Mouse (Mus musculus) liver, embryonic 14.5 days (tissue): ENCODE data around the gene Sdr42e1. TPM values are rescaled to one million over a fixed set of nuclear protein-coding genes. Genes with fewer than 3 reads are reported as not detected.

Experiments used
- ATAC-seq: fragments of 200-750 bp; cut with Nextera tagmentation; 2 replicates; pipeline ENCODE4 v1.8.0; 2017; ENCODE audit warnings: moderate number of reproducible peaks, mild to moderate bottlenecking, moderate library complexity; ENCODE audit not compliant: insufficient read depth
- DNase-seq, 3 experiments: peaks; one replicate each; pipeline ENCODE4 v3.0.0-alpha.2; 2012 to 2013; ENCODE audit warnings: low read depth in 3 of 3, low spot score in 3 of 3
- H3K27ac ChIP-seq: fragments of 300-500 bp; sonication (generic); 2 replicates; pipeline ENCODE4 v1.5.1; 2014; ENCODE audit warnings: moderate library complexity, mild to moderate bottlenecking, control low read depth, inconsistent platforms
- H3K27me3 ChIP-seq: fragments of 300-500 bp; sonication (generic); 2 replicates; pipeline ENCODE4 v1.6.1; 2014; ENCODE audit warnings: mild to moderate bottlenecking, low read length, moderate library complexity; ENCODE audit not compliant: control insufficient read depth, insufficient read depth
- H3K36me3 ChIP-seq: fragments of 300-500 bp; sonication (generic); replicated peaks from 2 replicates; pipeline ENCODE4 v1.6.1; 2014; ENCODE audit warnings: low read depth; ENCODE audit not compliant: control insufficient read depth, insufficient read depth
- H3K4me1 ChIP-seq, 2 experiments: fragments of 200-500 bp in 1 of 2; fragments of 300-500 bp in 1 of 2; sonication (generic) in 1 of 2; replicated peaks; 2 replicates each; pipeline ENCODE4 v1.6.1; 2012 to 2014; ENCODE audit warnings: antibody characterized with exemption in 1 of 2, inconsistent platforms in 1 of 2, low read length in 1 of 2; ENCODE audit not compliant: control insufficient read depth in 2 of 2, insufficient read depth in 2 of 2
- H3K4me2 ChIP-seq: fragments of 300-500 bp; sonication (generic); 2 replicates; pipeline ENCODE4 v1.6.1; 2014; ENCODE audit warnings: low read depth, mild to moderate bottlenecking, control low read depth, moderate library complexity
- H3K4me3 ChIP-seq, 2 experiments: fragments of 200-500 bp in 1 of 2; fragments of 300-500 bp in 1 of 2; sonication (generic) in 1 of 2; 2 replicates each; pipeline ENCODE4 v1.5.1; 2012 to 2014; ENCODE audit warnings: low read depth in 2 of 2, low read length in 2 of 2, mild to moderate bottlenecking in 2 of 2, control low read depth in 1 of 2, inconsistent platforms in 1 of 2, moderate library complexity in 1 of 2; ENCODE audit not compliant: insufficient read depth in 1 of 2
- H3K9ac ChIP-seq: fragments of 300-500 bp; sonication (generic); replicated peaks from 2 replicates; pipeline ENCODE4 v1.6.1; 2014; ENCODE audit warnings: mild to moderate bottlenecking, control low read depth, moderate library complexity
- H3K9me3 ChIP-seq: fragments of 300-500 bp; sonication (generic); 2 replicates; pipeline ENCODE4 v1.6.1; 2016; ENCODE audit warnings: low read length, mixed read lengths; ENCODE audit not compliant: control insufficient read depth
- CTCF ChIP-seq: IDR thresholded peaks from 2 replicates; pipeline ENCODE4 v1.5.1; 2016; ENCODE audit warnings: antibody characterized with exemption, low read depth, control low read depth
- EP300 ChIP-seq: IDR thresholded peaks from 2 replicates; pipeline ENCODE4 v1.6.1; 2016; ENCODE audit warnings: antibody characterized with exemption, low read depth
- WGBS: fragments of 180-500 bp; shearing (Covaris S2); extraction: QIAGEN DNeasy Blood & Tissue Kit; methylation state at CpG from one replicate; pipeline ENCODE4 v1.1.7; 2014; ENCODE audit not compliant: insufficient replicate concordance; 5-methylcytosine and 5-hydroxymethylcytosine counted together
- polyA plus RNA-seq, 2 experiments: library from polyadenylated mRNA; depleted of rRNA in 1 of 2; stranded (reverse) in 1 of 2; unstranded in 1 of 2; fragments of >200 nt; fragmentation: Nextera tagmentation in 1 of 2; extraction: Ambion mirVana in 1 of 2; gene quantifications; 2 replicates each; pipeline versions ENCODE4 v1.2.1 to v1.2.3; 2012 to 2014

Gene Sdr42e1
- polyA plus RNA-seq, 2 experiments, result 1.7 TPM

DNA sequence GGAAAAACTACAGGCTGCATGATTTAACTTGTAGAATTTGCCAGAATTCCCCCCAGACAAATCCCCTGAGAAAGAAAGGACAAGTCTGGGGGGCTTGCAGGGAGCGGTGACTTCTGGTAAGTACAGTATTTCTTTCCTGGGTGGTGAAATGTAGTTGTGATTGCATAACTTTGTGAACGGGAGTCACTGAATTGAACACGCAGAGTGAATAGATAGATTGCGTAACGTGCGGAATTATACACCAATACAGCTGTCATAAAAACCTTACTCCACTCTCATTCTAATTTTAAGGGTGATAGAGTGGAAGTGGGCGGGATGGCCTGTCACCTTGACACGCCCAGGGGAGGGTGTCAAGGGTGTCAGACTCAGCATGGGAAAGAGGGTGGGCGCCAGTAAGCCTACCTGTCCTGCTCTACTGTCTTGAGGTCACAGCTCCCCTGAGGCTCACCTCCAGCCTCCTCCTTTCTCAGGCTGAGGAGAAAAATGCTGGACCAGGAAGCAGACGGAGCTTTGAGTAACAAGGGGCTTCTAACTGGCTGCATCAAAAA is 10.5 kb upstream of the Sdr42e1 start:
- no peak overlapping the region for H3K9ac ChIP-seq
- ATAC-seq (no peak), DNase-seq (no peak)
- no peak for TF ChIP-seq CTCF
- TF ChIP-seq EP300, result no peak
- peaks cover 0 to 2% of the 10 kb centered on the region in 2 experiments; a peak in 1 of 4 replicates for H3K4me1 ChIP-seq
- H3K9me3 ChIP-seq, result no peaks in the 10 kb centered on the region
- no peak overlapping the region for H3K4me3 ChIP-seq
- no peak overlapping the region for H3K4me2 ChIP-seq
- H3K27ac ChIP-seq, result no peak overlapping the region
- WGBS, result 56% methylated on average over 10 of the region's 10 CpGs
- H3K36me3 ChIP-seq, result no peaks in the 10 kb centered on the region
- no peaks in the 10 kb centered on the region for H3K27me3 ChIP-seq

DNA sequence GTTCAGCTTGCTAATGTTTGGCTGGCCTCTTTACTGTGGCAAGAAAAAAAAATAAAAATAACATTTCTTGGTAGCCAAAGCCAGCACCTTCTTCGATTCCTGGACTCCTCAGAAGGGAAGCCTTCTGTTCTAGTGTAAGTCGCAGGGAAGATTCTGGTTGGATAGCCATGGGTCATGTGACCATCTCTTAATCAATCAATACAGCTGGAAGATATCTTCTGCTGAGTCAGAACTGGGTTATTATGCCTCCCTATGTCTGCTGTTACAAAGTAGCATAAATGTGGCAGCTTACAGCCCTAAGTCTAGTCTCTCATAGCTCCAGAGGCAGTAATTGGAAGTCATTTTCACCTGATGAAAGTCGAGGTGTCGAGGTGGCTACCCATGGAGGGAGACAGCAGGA is 5.2 kb upstream of the Sdr42e1 start:
- no peak overlapping the region for H3K4me3 ChIP-seq
- no peak overlapping the region for H3K4me2 ChIP-seq
- H3K27me3 ChIP-seq, result no peaks in the 10 kb centered on the region
- no peaks in the 10 kb centered on the region for H3K9me3 ChIP-seq
- no peak overlapping the region for H3K9ac ChIP-seq
- H3K36me3 ChIP-seq, result no peaks in the 10 kb centered on the region
- H3K27ac ChIP-seq, result no peak overlapping the region
- H3K4me1 ChIP-seq, result peaks cover 0 to 9% of the 10 kb centered on the region in 2 experiments; a peak in 1 of 4 replicates
- ATAC-seq (no peak), DNase-seq (no peak)
- WGBS, result 52% methylated on average over 4 of the region's 4 CpGs
- TF ChIP-seq CTCF (no peak), EP300 (no peak)

DNA sequence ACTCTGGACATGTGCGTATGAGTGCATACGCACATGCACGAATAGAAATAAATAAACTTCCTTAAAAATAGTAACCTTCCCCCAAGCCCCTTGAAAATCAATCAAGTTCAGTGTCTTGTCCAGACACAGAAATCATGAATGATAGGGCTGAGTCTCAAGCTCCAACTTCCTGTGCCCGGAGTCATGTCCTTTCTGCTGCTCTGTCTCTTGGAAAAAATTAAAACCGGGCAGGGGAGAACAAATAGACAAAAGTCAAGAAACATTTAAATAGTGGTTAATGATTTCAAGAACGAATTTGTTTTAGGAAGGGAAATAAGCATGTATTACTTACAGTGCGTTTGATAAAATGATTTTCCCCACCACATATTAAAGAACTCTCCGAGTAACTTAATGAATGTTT is 3.5 kb upstream of the Sdr42e1 start:
- H3K4me3 ChIP-seq, result no peak overlapping the region
- no peaks in the 10 kb centered on the region for H3K27me3 ChIP-seq
- H3K9me3 ChIP-seq, result no peaks in the 10 kb centered on the region
- peaks cover 0 to 9% of the 10 kb centered on the region in 2 experiments; a peak in 1 of 4 replicates for H3K4me1 ChIP-seq
- H3K36me3 ChIP-seq, result no peaks in the 10 kb centered on the region
- ATAC-seq (no peak), DNase-seq (no peak)
- TF ChIP-seq EP300 (no peak), CTCF (no peak)
- no peak overlapping the region for H3K27ac ChIP-seq
- no peak overlapping the region; the same call in 1 of the 2 replicates for H3K4me2 ChIP-seq
- 57% methylated on average over 8 of the region's 8 CpGs for WGBS
- H3K9ac ChIP-seq, result no peak overlapping the region

- TF ChIP-seq CTCF (no peak), EP300 (no peak)
- DNase-seq (no peak), ATAC-seq (peak; percentile 41; the same call in 1 of the 2 replicates)
- Histone ChIP-seq H3K9me3 (no peaks in the 10 kb centered on the region), H3K4me2 (0 out of 2 replicates have a peak overlapping the region, but pooled peaks have one; percentile 20), H3K27ac (peak overlapping the region; percentile 1; the same call in 1 of the 2 replicates), H3K27me3 (no peaks in the 10 kb centered on the region), H3K4me1 (peaks cover 0 to 9% of the 10 kb centered on the region in 2 experiments; a peak in 1 of 4 replicates), H3K4me3 (no peak overlapping the region), H3K36me3 (no peaks in the 10 kb centered on the region), H3K9ac (no peak overlapping the region)
- 62% methylated on average over 9 of the region's 9 CpGs for WGBS
Observed at GRCm38 (mm10) chr8:117676460-117676859, 3.0 kb upstream of the Sdr42e1 start.

DNA sequence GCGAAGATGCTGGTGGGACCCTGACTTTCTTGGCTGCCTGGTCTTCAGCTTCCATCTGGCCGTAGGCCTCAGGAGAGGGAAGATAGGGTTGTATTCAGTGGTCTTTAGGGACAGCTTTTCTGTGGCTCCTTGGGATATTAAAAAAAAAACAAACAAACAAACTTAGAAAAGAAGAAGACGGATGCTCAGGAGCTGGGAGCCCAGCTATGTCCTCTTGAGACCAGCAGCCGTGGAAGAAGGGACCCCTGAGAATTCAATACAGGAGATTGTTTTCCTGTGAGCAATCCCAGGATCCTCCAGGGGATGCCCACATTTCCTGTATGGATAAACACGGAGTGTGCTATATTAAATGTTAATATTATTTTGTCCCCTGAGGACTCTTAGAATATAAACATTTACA is 1.7 kb upstream of the Sdr42e1 start:
- no peak overlapping the region for H3K27ac ChIP-seq
- no peaks in the 10 kb centered on the region for H3K9me3 ChIP-seq
- H3K27me3 ChIP-seq, result no peaks in the 10 kb centered on the region
- 66% methylated on average over 5 of the region's 5 CpGs for WGBS
- H3K4me2 ChIP-seq, result no peak overlapping the region
- no peak overlapping the region for H3K4me3 ChIP-seq
- H3K36me3 ChIP-seq, result no peaks in the 10 kb centered on the region
- DNase-seq, result no peak
- TF ChIP-seq CTCF (no peak), EP300 (no peak)
- H3K9ac ChIP-seq, result no peak overlapping the region
- peaks cover 0 to 9% of the 10 kb centered on the region in 2 experiments; a peak in 1 of 4 replicates for H3K4me1 ChIP-seq
- no peak for ATAC-seq
